Mouse (Mus musculus) small intestine, adult 2 months (tissue): Measurements from ENCODE around the gene Gnpat. TPM values are rescaled to one million over a fixed set of nuclear protein-coding genes. Genes with fewer than 3 reads are reported as not detected.
A peak's percentile ranks its signal among the peaks of the same experiment; 100 is the strongest.

ENCODE experiments used
- H3K27ac ChIP-seq: fragments of 200-500 bp; 2 replicates; pipeline ENCODE4 v1.5.1; 2012; ENCODE audit warnings: low read depth, low read length, control low read depth, inconsistent platforms; ENCODE audit not compliant: insufficient read depth
- H3K27me3 ChIP-seq: fragments of 200-500 bp; 2 replicates; pipeline ENCODE4 v1.6.1; 2012; ENCODE audit warnings: mild to moderate bottlenecking, moderate library complexity, low read length, inconsistent platforms; ENCODE audit not compliant: control insufficient read depth, insufficient read depth
- H3K36me3 ChIP-seq: fragments of 200-500 bp; 2 replicates; pipeline ENCODE4 v1.6.1; 2012; ENCODE audit warnings: mild to moderate bottlenecking, low read length, control low read depth, inconsistent platforms; ENCODE audit not compliant: control insufficient read depth, insufficient read depth
- H3K4me1 ChIP-seq: fragments of 200-500 bp; 2 replicates; pipeline ENCODE4 v1.6.1; 2012; ENCODE audit warnings: low read length, inconsistent platforms, mixed read lengths; ENCODE audit not compliant: control insufficient read depth, insufficient read depth, insufficient read length
- H3K4me3 ChIP-seq: fragments of 200-500 bp; 2 replicates; pipeline ENCODE4 v1.5.1; 2012; ENCODE audit warnings: low read depth, mild to moderate bottlenecking, control low read depth, inconsistent platforms, low read length, moderate library complexity
- CTCF ChIP-seq: fragments of 200-500 bp; IDR thresholded peaks from 2 replicates; pipeline ENCODE4 v1.5.1; 2012; ENCODE audit warnings: low read depth, mild to moderate bottlenecking, control low read depth, inconsistent platforms, low read length, moderate library complexity, mixed read lengths; ENCODE audit not compliant: insufficient replicate concordance, insufficient read length; ENCODE audit errors: extremely low read depth
- POLR2A ChIP-seq: fragments of 200-500 bp; IDR thresholded peaks from 2 replicates; pipeline ENCODE4 v1.6.1; 2012; ENCODE audit warnings: low read depth, mild to moderate bottlenecking, control low read depth, inconsistent platforms, low read length, moderate library complexity
- WGBS: fragments of 180-500 bp; shearing (Covaris S2); methylation state at CpG from one replicate; pipeline ENCODE4 v1.1.7; 2018; 5-methylcytosine and 5-hydroxymethylcytosine counted together
- polyA plus RNA-seq: library from polyadenylated mRNA; depleted of rRNA; stranded (reverse); fragments of >200 nt; gene quantifications from 2 replicates; pipeline ENCODE4 v1.2.3, GENCODE M21; 2012

The Gnpat gene
- polyA plus RNA-seq, 1 experiment, result 17.6 TPM

- 77% methylated on average over 14 of the region's 14 CpGs for WGBS
- Histone ChIP-seq H3K4me3 (no peak overlapping the region), H3K27me3 (no peaks in the 10 kb centered on the region), H3K4me1 (peaks cover 41% of the 10 kb centered on the region), H3K27ac (0 out of 2 replicates have a peak overlapping the region, but pooled peaks have one; percentile 13), H3K36me3 (no peaks in the 10 kb centered on the region)
- TF ChIP-seq POLR2A (no peak), CTCF (no peak)
Observed at GRCm38 (mm10) chr8:124925544-124926266, 62.9 kb downstream of the Gnpat start.

DNA sequence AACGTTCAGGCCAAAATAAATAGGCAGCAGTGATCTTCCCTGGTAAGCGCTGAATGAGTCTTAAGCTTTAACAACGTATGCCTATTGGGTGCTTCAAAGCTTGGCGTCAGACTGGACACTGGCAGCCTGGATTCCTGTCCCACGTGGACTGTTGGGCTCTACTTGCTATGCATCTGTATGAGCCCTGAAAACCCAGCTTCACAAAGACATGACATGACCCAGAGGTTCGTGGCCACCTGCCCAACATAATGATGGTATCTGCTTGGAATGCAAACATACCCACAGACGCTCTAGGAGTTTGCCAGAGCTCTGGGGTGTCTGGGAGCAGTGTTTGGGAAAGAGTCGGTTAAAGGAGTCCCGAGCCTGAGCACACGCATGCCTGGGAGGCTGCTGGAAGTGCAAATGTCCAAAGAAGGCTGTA lies 63.5 kb downstream of the Gnpat start:
- WGBS, result 64% methylated on average over 10 of the region's 10 CpGs
- peaks cover 39% of the 10 kb centered on the region for H3K4me1 ChIP-seq
- H3K27me3 ChIP-seq, result no peaks in the 10 kb centered on the region
- peak overlapping the region; percentile 55 for H3K27ac ChIP-seq
- no peak overlapping the region for H3K4me3 ChIP-seq
- no peak for TF ChIP-seq POLR2A
- no peak for TF ChIP-seq CTCF
- no peaks in the 10 kb centered on the region for H3K36me3 ChIP-seq

DNA sequence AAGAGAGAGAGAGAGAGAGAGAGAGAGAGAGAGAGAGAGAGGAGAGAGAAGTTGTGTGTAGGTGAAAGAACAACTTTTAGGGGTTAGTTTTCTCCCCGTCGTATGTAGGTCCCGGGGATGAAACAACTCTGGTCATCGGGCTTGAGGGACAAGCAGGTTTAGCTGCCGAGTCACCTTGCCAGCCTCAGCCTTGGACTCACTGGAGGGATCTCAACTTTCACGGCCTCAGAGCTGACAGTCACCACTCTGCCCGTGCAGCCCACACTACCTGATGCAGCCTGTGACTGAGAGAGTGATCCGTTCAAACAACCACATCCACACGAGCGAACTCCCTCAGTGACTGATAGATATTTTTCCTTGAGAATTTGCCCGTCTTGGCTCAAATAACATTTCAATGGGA lies 66.2 kb downstream of the Gnpat start:
- 82% methylated on average over 11 of the region's 11 CpGs for WGBS
- no peak overlapping the region for H3K27ac ChIP-seq

DNA sequence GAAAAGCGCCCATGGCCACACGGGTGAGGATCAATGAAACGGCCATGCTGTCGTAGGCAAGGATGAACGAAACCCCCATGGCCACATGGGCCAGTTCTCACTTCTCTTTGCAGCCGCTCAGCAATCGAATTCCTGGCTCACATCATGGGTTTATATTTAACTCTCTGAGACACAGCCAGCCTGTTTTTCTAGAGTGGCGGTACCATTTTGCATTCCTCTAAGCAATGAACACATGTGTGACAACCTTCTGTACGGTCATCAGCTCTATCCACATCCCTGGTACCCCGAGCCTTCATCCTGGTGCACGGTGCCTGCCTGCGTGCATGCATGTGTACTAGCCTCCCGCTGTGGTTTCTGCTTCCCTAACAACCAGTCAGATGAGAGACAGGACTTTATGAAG lies 67.3 kb downstream of the Gnpat start:
- no peak for TF ChIP-seq POLR2A
- TF ChIP-seq CTCF, result no peak
- 85% methylated on average over 13 of the region's 13 CpGs for WGBS
- no peaks in the 10 kb centered on the region for H3K36me3 ChIP-seq
- no peak overlapping the region for H3K4me3 ChIP-seq
- H3K27ac ChIP-seq, result no peak overlapping the region
- H3K27me3 ChIP-seq, result no peaks in the 10 kb centered on the region
- H3K4me1 ChIP-seq, result peaks cover 15% of the 10 kb centered on the region

More for the DNA sequence above, 66.2 kb downstream of the Gnpat start:
- Histone ChIP-seq H3K36me3 (no peaks in the 10 kb centered on the region), H3K4me3 (no peak overlapping the region), H3K27me3 (no peaks in the 10 kb centered on the region), H3K4me1 (peaks cover 20% of the 10 kb centered on the region)
- TF ChIP-seq POLR2A (no peak), CTCF (no peak)

DNA sequence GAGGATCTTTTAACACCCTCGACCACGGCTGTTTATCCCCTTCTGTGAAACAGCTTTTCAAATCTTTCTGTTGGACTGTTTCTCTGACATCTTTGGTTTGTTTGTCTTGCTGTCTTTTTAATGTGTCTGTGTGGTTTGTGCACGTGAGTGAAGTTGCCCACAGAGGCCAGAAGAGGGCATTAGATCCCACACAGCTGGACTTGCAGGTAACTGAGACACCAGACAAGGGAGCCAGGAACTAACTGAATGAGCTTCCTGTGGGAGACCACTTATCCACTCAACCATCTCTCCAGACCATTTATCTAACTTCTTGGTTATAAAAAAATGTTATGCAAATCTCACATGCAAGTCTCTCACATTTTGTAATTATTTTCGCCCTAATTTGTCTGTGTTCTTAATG lies 67.8 kb downstream of the Gnpat start:
- H3K36me3 ChIP-seq, result no peaks in the 10 kb centered on the region
- H3K4me1 ChIP-seq, result peaks cover 11% of the 10 kb centered on the region
- WGBS, result 87% methylated on average over 4 of the region's 4 CpGs
- H3K4me3 ChIP-seq, result no peak overlapping the region
- no peak overlapping the region for H3K27ac ChIP-seq
- H3K27me3 ChIP-seq, result no peaks in the 10 kb centered on the region
- TF ChIP-seq POLR2A (no peak), CTCF (no peak)

DNA sequence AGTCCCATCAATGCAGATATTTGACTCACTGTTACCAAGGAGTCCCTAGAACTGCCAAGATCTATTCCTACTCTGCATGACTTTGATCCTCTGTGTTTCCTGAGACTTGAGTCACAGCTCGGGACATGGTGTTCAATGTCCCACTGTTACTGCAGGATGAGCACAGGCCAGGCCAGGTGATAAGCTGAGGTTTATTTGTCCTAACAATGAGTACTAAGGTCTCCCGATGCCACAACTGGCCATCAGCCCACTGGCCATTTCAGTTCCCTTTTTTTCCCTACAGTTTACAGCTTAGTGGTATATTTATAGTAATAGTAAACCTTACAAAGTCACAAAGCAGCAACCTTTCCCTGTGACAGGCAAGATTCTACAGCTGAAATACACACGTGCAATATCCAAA lies 69.6 kb downstream of the Gnpat start:
- Histone ChIP-seq H3K36me3 (no peaks in the 10 kb centered on the region), H3K27ac (no peak overlapping the region), H3K4me3 (no peak overlapping the region), H3K4me1 (peaks cover 3% of the 10 kb centered on the region), H3K27me3 (no peaks in the 10 kb centered on the region)
- 49% methylated on average over 3 of the region's 3 CpGs for WGBS
- TF ChIP-seq CTCF (no peak), POLR2A (no peak)

DNA sequence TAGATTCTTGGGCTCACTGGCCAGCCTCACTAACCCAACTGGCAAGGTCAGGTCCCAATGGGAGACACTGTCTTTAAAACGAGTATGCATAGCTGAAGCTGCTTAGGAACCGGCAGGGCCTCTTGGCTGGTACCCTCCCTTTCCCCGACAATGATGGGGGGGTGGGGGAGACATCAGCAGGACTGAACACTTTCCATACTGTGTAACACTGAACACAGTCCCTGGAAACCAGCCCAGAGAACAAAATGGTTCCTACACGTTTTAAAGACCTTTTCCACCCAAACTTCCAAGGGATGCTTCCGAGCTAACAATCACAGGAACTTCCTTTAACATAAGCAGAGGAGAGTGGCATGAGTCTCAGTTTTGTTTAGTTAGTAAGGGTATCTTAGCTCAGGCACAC lies 72.3 kb downstream of the Gnpat start:
- no peak overlapping the region for H3K4me3 ChIP-seq
- H3K27me3 ChIP-seq, result no peaks in the 10 kb centered on the region
- 87% methylated on average over 5 of the region's 5 CpGs for WGBS
- TF ChIP-seq POLR2A, result no peak
- peaks cover 4% of the 10 kb centered on the region for H3K36me3 ChIP-seq
- H3K4me1 ChIP-seq, result peaks cover 3% of the 10 kb centered on the region; the same call in 1 of the 2 replicates
- no peak overlapping the region for H3K27ac ChIP-seq

DNA sequence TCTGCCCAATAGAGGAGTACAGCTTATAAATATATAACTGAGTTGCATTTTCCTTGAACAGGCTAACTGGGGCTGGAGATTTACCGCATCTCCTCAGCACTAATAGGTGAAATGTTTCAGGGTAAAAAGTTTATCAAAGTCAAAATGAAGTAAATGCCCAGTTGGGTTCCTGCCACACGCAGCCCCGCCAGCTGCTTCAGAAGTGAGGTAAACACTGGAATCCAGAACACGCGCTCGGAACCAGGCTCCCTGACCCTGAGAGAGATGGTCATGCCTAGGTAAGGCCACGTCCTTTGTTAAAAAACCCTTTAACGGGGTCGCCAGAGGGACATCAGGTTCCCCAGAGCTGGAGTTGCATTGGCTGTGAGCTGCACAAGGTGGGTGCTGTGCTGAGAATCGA lies 73.9 kb downstream of the Gnpat start:
- 95% methylated on average over 10 of the region's 10 CpGs for WGBS
- H3K4me1 ChIP-seq, result peaks cover 3% of the 10 kb centered on the region; the same call in 1 of the 2 replicates
- H3K36me3 ChIP-seq, result peaks cover 4% of the 10 kb centered on the region
- H3K4me3 ChIP-seq, result no peak overlapping the region
- TF ChIP-seq CTCF (no peak), POLR2A (no peak)
- H3K27ac ChIP-seq, result no peak overlapping the region
- no peaks in the 10 kb centered on the region for H3K27me3 ChIP-seq
